Mouse (Mus musculus) adipocyte (in vitro differentiated cells): Measurements from ENCODE around the gene Chrm3.
"Not testable (repeated sequence)": the region's sequence is repeated elsewhere in the genome, so short reads cannot be mapped to it uniquely, and the experiment has no call there.

Experiments used
- DNase-seq: peaks from one replicate; pipeline ENCODE4 v3.0.0-alpha.2; 2016; ENCODE audit warnings: low spot score

Gene Chrm3

DNA sequence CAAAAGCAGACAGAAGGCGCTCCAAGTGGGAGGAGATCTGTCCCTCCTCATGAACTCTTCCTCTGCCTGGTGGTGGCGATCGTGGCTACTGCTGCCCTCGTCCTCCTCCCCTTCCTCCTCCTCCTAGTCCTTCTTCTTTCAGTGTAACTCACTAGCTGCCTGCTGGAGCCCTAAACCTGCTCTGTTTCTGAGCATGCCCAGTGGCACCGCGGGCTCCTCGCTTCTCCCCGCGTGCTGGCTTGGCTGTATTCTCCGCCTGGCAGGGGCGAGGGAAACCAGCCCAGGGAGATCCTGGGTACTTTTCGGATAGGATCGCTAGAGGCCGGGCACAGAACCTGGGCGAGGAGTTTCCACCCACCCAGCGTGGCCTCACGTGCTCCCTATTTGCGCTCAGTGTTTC lies at the start of gene Chrm3:
Gene Chrm3 (minus strand): TSS at position 71 of the 400 bp plus-strand sequence.
- DNase-seq: no peak

DNA sequence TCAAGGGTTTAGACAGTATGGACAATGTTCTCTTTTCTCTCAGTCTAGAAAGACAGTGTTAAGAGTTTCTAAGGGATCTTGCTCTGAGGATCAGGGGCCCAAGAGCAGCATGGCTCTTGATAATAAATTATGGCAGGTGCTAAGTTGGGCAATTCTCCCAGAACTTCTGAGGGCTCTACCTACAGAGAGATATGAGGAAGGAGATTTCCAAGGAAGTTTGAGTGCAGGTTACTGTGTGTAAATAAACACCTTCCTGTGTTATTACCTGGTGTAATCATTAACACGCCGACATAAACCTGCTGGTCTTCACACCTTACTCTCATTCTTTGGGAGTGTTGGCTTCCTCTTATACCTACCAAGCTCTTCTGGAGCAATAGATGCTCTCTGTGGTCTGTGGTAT lies 33.7 kb upstream of the Chrm3 start:
- DNase-seq: no peak

DNA sequence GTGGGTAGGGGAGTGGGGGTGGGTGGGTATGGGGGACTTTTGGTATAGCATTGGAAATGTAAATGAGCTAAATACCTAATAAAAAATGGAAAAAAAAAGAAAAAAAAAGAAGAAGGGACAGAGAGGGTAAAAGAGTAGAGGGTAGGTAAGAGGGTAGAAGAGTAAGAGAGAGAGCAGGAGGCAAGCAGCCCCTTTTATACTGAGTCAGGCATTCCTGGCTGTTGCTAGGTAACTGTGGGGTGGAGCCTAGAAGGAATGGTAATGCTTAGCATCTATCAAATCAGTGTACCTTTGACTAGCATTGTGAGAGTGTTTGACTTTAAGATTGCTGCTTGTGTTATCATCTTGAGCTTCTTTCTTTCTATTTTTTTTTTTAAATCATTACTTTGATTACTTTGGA lies 14.8 kb upstream of the Chrm3 start:
- not testable (repeated sequence) for DNase-seq

DNA sequence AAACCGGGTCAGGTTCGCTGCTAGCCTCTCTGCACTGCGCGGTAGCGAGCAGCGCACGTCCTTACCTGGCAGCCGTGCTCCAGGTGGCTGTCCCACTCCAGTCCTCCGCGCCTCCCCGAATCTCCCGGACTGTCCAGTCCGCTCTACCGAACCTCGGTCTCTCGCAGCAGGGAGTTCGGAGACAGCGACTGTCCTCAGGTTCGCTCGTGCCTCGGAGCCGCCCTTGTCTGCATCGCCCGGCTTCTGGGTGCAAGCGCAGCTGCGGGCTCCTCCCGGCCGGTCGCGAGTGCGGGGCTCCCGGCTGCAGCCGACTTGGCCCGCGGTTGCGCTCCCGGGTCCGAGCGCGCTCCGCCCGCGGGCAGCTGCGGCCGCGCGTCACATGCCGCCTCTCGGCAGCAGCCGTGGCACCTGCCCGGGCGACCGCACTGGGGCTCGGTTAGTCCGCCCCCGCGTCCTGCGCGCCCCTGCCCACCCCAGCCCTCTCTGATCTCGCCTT lies 400 bp downstream of the Chrm3 start:
- no peak for DNase-seq

DNA sequence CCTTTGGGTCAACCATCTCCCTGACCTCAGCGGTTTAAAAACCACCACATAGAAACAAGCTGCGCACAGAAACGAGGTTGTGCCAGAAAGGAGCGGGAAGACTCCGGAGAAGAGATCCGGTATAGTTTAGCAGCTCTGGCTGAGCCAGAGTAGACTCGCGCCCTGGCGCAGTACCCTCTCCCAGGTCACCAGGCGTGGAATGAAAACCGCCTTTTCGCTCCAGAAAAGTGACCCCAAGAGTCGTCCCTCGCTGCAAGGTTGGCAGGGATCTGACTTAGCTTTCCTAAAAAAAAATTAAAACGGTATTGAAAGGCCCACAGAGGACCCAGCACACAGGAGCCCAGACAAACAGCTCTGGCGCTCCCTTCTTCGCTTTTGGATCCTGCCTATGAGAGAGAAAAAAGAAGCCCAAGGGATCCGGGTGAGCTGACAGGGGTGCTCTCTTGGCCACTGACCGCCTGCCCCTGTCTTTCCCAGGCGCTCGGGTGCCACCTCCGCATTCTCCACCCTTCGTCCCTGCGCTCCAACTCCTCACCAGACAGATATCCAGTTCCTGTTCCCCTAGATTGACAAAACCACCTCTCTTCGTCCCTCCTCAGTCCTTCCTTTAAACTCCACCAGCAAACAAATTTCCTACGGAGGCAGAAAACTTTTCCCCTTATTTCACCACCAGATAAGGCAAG lies 990 bp downstream of the Chrm3 start:
- no peak for DNase-seq

DNA sequence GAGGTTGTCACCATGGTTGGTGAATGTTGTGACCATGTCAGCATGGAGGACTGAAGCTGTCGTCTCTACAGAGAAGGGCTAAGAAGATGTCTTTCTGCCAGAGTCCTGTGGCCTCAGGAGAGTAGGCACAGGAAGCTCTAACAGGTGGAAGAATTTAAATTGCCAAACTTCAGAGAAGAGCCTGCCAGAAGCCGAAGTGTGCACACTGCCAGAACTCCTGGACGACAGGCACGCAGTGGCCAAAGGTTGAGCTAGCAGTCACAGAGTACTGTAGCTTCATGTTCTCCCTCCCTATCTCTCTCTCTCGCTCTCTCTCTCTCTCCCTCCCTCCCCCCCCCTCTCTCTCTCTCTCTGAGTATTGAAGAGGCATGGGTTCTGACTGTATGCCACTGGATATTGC lies 4.9 kb downstream of the Chrm3 start:
- no peak for DNase-seq

DNA sequence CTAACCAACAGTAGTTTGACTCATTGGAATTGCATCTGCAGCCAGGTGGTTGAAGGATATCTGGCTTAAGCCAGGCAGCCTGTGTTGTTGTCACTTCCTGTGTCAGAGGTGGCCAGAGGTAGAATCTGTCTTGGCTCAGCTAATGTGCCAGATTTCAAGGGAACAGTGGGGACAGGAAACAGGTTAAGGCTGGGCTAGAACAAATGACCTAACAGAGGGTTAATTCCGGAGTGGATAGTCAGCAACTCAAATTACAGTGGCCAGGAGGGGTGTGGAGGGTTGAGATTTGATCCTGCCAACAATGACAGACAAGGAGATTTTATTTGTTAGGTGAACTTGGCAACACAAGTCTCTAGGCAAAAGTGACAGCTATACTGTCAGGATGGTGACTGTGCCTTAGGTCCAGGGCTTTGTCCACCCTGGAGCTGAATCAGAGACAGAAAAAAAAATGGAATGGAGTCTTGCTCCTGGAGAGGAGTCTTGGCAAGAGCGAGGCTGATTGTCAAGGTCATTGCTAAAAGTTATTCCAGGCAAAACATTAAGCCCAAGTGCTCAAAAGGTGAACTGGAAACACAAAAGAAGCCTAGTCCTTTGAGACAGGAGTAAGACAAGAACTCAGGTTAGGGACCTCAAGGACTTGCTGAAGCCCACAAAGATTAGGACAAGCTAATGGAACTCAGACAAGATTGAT lies 5.6 kb downstream of the Chrm3 start:
- DNase-seq: no peak

DNA sequence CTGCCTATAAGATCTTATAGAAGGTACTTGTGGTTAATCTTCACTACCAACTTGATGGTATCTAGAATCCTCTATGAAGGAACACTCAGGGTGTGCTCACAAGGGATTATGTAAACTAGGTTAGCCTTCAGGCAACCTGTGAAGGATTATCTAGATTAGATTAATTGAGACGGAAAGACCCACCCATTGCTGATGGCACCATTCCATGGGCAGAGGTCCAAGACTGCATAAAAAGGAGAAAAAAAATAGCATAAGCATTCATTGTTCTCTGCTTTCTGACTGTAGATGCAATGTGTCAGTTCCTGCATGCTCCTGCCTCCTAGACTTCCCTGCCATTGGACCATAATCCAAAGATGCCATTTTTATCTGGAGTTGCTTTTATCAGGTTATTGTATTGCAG lies 8.5 kb downstream of the Chrm3 start:
- DNase-seq: no peak

DNA sequence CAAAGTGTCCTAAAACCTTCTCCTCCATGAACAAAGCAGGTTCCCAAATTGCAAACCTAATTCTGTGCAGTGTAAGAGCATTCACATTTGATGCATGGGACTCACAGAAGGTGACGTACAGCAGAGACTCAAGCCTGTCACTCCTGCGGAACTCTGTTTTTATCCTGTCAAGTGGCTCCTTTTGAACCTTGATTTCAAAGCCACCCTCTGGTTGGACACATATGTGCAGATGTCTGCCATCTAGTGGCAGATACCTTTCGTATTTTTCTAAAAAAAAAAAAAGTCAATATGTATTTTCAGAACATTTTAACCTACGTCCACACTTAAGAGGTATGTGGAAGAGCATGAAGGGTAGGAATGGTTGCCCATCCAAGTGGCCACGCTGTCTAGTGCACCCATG lies 16.3 kb downstream of the Chrm3 start:
- peak; percentile 2 for DNase-seq

DNA sequence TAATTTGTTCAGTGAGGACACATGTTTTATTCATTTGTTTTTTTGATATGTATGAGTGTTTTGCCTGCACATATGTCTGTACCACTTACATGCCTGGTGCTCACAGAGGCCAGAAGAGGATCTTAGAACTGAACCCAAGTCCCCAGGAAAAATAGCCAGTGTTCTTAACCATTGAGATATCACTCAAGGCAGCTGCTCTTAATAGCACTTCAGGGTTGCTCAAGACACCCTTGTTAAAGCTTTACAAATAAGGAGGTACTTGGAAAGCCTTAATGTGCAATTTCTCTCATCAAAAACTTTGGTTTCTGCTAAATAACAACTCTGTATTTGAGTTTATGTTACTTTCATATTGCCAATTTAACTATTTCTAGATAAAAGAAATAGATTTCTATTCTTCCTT lies 25.1 kb downstream of the Chrm3 start:
- DNase-seq: no peak

DNA sequence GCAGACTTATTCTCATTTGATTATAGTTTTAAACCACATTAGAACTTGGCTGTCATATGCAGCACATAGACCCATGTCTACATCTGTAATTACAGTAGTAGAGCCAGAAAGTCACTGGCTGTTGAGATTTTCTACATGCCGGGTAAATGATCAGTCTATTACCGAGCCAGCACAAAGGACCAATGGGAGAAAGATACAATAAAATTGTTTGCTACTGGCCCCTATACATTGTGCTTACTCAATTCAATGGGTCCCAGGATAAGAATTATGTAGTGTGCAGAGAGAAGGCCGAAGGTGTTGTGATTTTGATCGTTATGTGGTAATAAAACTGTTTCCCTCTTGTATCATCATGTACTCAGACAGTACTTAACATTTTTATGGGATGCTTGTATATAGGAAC lies 27.9 kb downstream of the Chrm3 start:
- DNase-seq: no peak

DNA sequence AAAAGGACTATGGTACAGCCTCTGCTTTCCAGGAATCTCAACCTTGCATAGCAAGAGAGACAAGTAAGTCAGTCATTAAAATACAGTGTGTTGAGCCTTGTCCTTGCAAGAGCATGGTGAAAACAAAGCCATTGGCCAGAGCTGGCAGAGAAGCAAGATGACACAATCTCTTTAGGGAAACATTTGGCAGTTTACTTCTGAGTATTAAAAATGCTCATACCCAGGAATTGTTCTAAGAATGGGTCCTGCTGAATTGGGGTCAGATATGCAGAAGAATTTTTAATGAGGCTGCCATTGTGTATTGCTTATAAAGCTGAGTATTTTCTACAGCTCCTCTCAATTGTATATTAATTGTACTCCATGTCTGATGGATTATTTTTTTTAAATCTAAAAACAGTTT lies 50.8 kb downstream of the Chrm3 start:
- no peak for DNase-seq

DNA sequence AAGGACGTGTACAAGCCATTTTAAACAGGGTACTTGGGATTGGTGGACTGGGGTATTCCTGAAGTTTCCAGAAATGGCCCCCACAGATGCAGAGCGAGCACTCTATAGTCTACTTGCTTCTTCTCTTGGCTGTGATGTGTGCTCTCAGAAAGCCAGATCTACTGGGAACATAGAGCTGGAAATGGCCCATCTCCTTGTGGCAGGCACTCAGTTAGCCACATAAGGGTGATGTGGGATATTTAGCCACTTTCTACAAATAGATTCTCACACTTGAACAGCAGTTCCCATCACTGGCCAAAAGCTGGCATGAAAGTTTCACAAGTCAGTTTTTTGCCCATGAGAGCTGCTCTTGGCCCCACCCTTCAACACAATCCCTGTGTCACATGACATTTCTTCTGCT lies 65.5 kb downstream of the Chrm3 start:
- DNase-seq: no peak

DNA sequence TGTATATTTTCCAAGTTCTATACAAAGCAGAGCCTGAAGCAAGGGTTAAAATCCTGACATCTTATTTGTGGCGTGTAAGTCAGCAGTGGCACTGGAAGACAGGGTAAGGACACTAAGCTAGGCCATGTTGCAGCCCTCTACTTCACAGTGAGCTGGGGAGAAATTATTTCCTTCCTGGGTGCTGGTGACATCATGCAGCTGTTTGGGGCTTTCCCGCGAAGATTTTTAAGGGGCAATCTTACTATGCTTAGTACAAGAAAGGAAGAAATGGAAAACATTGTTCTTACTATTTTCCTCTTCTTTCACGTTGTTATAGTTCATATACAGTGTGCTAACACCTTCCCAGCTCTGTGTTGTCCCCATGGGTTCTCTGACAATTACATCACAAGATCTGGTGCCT lies 76.3 kb downstream of the Chrm3 start:
- no peak for DNase-seq

DNA sequence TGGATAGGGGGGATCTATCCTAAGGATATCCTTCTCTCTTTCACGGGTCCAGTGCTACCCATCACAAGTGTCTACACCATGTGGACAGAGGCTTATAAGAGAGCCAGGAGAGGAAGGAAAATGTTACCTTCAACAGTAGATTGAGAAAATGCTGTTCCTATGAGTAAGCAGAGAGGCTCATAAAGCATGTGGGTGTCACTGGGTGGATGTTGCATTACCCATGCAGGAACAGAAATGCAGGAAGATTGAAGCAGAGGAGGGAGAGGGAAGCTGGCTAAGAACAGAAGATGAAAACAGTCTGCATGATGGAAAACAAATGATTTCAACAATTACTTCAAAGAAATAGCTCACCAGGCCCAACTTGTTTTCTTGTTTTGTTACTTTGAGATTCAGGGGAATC lies 85.7 kb downstream of the Chrm3 start:
- no peak for DNase-seq

DNA sequence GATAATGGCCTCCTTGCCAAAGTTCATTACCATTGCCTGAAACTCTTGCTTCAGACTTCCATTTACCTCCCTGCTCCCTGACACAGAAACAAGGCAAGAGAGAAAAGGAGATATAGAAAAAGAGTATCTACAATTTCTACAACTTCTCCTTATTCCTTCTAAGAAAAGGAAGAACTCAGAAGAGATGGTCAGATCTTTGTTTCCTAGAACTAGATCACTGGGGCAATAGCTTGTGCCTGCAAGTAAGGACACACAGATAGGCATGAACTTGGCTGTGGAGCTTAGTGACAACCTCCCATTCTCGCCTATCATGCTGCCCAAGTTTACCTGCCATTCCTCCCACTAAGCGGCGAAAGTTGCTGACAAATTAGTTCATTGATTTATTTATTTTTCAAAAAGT lies 96.9 kb downstream of the Chrm3 start:
- no peak for DNase-seq

DNA sequence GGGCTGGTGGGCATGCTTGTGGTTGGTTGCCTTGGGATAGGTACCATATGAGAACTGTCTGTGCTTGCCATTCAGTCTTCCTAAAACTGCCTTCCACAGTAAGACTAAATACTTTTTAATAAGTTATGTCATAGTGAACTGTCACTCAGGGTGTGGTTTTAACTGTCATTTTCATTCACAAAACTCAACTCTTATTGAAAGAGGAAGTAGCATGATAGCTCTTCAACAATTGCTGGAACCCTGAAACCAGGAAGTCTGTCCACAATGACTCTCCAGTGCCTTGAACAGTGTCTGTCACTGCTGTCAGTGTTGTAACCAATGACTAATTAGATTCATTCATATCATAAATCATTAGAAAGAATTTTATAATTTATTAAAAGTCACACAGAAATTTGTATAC lies 107.6 kb downstream of the Chrm3 start:
- DNase-seq: no peak

DNA sequence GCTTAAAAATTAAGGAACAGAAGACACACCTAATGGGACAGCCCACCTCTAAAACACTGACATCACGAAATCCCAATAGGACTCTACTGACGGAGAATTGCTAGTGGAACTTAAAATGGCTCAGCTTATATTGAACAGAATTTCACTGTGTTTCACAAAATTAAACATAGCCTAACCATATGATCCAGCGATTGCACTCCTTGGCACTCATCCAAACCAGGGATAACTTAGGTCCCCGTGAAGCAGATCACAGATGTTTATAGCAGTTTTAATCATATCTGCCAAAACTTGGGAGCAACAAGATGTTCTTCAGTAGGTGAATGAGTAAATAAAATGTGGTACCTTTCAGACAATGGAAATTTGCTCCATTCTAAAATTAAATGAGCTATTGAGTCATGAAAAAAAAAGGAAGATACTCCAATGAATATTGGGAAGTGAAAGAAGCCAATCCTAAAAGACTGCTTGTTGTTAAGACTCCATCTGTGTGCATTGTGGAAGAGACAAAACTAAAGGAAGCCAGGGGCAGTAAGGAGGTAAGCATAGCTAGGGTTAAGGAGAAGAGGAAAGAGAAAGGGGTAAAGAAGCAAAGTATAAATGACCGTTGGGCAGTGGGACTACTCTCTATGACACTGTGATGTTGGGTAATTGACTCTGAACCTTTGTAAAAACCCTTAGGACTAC lies 109.0 kb downstream of the Chrm3 start:
- no peak for DNase-seq

DNA sequence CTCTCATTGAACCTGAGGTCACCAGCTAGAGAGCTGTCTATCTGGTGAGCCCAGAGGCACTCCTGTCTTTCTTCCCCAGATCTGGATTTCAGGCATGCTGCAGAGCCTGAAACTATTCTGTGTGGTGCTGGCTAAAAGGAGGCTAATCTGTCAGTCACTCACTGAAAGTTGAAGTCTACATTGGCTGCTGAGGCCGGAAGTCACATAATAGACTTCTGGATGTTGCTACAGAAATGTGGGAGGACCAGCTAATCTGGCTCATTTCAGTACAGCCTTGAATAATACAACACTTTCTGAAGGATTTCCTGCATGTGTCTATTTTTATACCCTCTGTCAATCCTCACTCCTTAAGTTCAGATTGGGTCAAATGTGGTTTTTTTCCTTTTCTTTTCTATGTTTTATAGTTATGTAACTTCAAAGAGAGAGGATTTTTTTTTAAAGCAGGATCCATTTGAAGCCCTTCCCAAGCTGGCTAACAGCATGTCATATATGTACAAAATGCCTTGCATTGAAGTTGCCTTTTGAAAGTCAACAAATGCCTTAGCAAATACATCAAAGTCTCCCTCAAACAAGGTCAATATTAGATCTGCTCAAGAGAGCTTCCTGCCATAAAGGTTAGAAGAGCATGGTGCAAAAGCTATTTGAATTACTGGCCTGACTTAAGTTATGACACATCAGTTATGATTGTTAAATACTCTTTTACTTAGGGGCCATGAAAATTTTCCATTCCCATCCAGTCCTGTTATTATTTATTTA lies 116.2 kb downstream of the Chrm3 start:
- DNase-seq: no peak

DNA sequence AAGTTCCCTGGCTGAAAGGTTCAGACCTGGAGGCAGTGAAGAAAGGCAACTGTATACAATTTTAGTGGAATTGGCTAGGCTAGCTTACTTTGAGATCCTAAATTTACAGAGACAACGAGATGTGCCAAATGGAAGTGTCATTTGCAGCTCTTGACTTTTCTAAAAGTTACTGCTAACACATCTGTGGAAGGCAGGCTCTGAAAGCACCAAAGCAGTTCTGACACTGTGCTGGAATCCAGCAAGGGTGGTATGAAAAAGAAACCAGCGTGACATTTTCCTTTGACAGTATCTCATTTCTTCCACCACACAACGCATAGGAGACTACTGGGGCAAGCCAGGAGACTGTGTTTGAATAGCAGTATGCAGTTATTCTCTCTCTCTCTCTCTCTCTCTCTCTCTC lies 120.4 kb downstream of the Chrm3 start:
- DNase-seq: no peak

DNA sequence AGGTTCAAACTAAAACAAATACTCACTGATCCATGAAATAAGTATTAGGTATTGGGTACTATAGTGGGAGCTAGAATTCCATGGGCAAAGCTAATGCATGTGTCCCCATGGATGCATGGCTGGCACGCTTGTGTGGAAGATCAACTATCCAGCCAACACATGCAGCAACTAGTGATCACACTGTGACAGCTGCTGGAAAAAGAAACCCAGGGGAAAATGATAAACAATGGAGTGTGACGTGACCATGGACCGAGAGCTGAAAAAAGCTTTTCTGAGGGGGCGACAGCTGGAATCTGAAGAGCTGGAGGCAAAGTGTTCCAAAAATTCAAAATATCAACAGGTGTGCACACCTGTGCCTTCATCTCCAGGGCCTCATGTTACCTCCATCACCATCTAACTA lies 120.8 kb downstream of the Chrm3 start:
- no peak for DNase-seq

DNA sequence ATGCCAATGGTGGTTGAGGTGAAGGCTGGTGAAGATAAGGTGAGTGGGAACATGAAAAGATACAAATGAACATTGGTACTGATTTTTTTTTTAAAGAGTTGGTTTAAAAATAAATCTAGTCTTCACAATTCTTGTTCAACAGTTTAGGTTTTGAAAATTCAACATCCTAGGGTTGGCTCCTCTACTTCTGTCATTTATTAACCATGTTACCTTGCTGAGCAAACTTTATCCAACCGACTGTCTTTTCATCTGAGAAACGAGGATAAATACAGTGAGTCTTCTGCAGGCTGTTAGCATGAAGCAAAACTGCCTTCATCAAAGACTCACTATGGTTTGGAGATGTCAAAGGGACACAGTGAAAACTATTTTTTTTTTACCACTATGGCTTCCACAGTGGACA lies 123.0 kb downstream of the Chrm3 start:
- no peak for DNase-seq

DNA sequence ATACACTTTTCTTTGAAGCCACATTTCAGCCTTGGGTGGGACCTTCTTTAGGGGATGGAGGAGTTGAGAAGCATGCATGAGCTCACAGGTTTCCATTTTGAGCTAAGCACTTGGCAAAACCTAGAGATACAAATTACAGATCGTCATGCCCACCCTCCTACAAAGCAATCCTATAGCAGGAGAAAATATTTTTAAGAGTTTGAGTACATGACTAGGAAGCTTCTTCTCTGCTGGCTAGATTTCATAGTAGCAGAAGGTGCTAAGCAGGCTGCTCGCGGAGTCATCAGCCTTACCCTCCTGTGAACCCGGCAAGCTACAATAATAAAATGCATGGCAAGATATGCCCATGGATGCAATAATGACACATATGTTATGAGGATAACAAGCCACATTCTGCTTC lies 124.4 kb downstream of the Chrm3 start:
- no peak for DNase-seq
